Mouse (Mus musculus): Measurements from ENCODE around the gene Scp2d1.
"Not testable (repeated sequence)": the region's sequence is repeated elsewhere in the genome, so short reads cannot be mapped to it uniquely, and the experiment has no call there.

The Scp2d1 gene

GRCm38 (mm10) chr2:144823356-144823755, at the start of gene Scp2d1:
Gene Scp2d1, plus strand, starts transcription at chr2:144823656.
- not testable (repeated sequence) for DNase-seq

GRCm38 (mm10) chr2:144774636-144775160, 48.8 kb upstream of the Scp2d1 start:
- no peak for DNase-seq

- no peak for DNase-seq
These were observed 47.8 kb upstream of the Scp2d1 start for GRCm38 (mm10) chr2:144775626-144776025.

GRCm38 (mm10) chr2:144779263-144779662, 44.2 kb upstream of the Scp2d1 start:
- DNase-seq = no peak

- no peak for DNase-seq
These were observed 42.7 kb upstream of the Scp2d1 start for GRCm38 (mm10) chr2:144780731-144781130.

- no peak for DNase-seq
These were observed 41.6 kb upstream of the Scp2d1 start for GRCm38 (mm10) chr2:144781871-144782270.

- peak; percentile 9 for DNase-seq
These were observed 41.0 kb upstream of the Scp2d1 start for GRCm38 (mm10) chr2:144782481-144782880.

- DNase-seq = no peak
These were observed 40.3 kb upstream of the Scp2d1 start for GRCm38 (mm10) chr2:144783190-144783589.

- no peak for DNase-seq
These were observed 39.6 kb upstream of the Scp2d1 start for GRCm38 (mm10) chr2:144783831-144784230.

GRCm38 (mm10) chr2:144791671-144792294, 31.7 kb upstream of the Scp2d1 start:
- no peak for DNase-seq

- DNase-seq = peak; percentile 7
These were observed 25.9 kb upstream of the Scp2d1 start for GRCm38 (mm10) chr2:144797515-144797914.

GRCm38 (mm10) chr2:144807766-144808754, 15.4 kb upstream of the Scp2d1 start:
- no peak for DNase-seq

GRCm38 (mm10) chr2:144828457-144828985, 5.1 kb downstream of the Scp2d1 start:
- DNase-seq = no peak

- DNase-seq = no peak
These were observed 13.3 kb downstream of the Scp2d1 start for GRCm38 (mm10) chr2:144836667-144837311.

GRCm38 (mm10) chr2:144837312-144837679, 13.8 kb downstream of the Scp2d1 start:
- DNase-seq = no peak

- peak; percentile 6 for DNase-seq
These were observed 45.4 kb downstream of the Scp2d1 start for GRCm38 (mm10) chr2:144868827-144869226.
